Mouse (Mus musculus) heart, embryonic 16.5 days (tissue): ENCODE measurements around the gene C87436. TPM values are rescaled to one million over a fixed set of nuclear protein-coding genes. Genes with fewer than 3 reads are reported as not detected.

Experiments used
- ATAC-seq: fragments of 200-750 bp; cut with Nextera tagmentation; replicated peaks from 2 replicates; pipeline ENCODE4 v1.8.0; 2017; ENCODE audit warnings: moderate number of reproducible peaks; ENCODE audit not compliant: insufficient read depth, low FRiP score; ENCODE audit errors: extremely low read depth
- H3K27ac ChIP-seq: fragments of 300-500 bp; sonication (generic); 2 replicates; pipeline ENCODE4 v1.5.1; 2014; ENCODE audit warnings: mild to moderate bottlenecking, low read length, control low read depth, moderate library complexity
- H3K27me3 ChIP-seq: fragments of 300-500 bp; sonication (generic); 2 replicates; pipeline ENCODE4 v1.6.1; 2014; ENCODE audit warnings: low read length, mixed read lengths; ENCODE audit not compliant: control insufficient read depth, insufficient read depth
- H3K36me3 ChIP-seq: fragments of 300-500 bp; sonication (generic); 2 replicates; pipeline ENCODE4 v1.6.1; 2014; ENCODE audit not compliant: control insufficient read depth, insufficient read depth
- H3K4me1 ChIP-seq: fragments of 300-500 bp; sonication (generic); 2 replicates; pipeline ENCODE4 v1.6.1; 2014; ENCODE audit warnings: low read length, mixed read lengths; ENCODE audit not compliant: control insufficient read depth, insufficient read depth
- H3K4me2 ChIP-seq: fragments of 300-500 bp; sonication (generic); 2 replicates; pipeline ENCODE4 v1.6.1; 2014; ENCODE audit warnings: low read depth, mild to moderate bottlenecking, control low read depth, low read length
- H3K4me3 ChIP-seq: fragments of 300-500 bp; sonication (generic); 2 replicates; pipeline ENCODE4 v1.5.1; 2014; ENCODE audit warnings: mild to moderate bottlenecking, control low read depth, low read length
- H3K9ac ChIP-seq: fragments of 300-500 bp; sonication (generic); 2 replicates; pipeline ENCODE4 v1.6.1; 2014; ENCODE audit warnings: low read length, control low read depth
- H3K9me3 ChIP-seq: fragments of 300-500 bp; sonication (generic); replicated peaks from 2 replicates; pipeline ENCODE4 v1.6.1; 2016; ENCODE audit warnings: low read length; ENCODE audit not compliant: control insufficient read depth
- WGBS: fragments of 180-500 bp; shearing (Covaris S2); extraction: QIAGEN DNeasy Blood & Tissue Kit; methylation state at CpG from one replicate; pipeline ENCODE4 v1.1.7; 2014; 5-methylcytosine and 5-hydroxymethylcytosine counted together
- polyA plus RNA-seq: library from polyadenylated mRNA; unstranded; fragments of >200 nt; fragmentation: Nextera tagmentation; extraction: Ambion mirVana; gene quantifications from 2 replicates; pipeline ENCODE4 v1.2.1, GENCODE M21; 2015

The C87436 gene
- polyA plus RNA-seq, 1 experiment from 2014 or later: 20.1 TPM

DNA sequence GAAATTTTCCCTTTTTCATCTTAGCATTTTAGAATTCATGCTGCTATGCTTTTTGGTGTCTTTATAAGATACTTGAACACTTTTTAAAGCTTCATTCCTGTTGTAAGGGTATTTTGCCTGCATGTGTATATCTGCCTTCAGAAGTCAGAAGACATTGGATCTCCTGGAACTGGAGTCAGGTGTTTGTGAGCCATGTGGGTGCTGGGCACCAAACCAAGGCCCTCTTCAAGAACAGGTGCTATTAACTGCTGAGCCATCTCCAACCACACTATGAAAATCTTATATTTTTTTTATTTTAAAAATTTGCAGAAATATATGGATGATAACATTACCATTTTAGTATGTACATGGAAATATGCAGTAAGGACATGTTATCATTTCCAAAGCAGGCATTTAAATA, 31.9 kb upstream of the C87436 start:
- no peak overlapping the region for H3K27ac ChIP-seq
- H3K9ac ChIP-seq: no peak overlapping the region
- no peak overlapping the region for H3K4me2 ChIP-seq
- no peak overlapping the region for H3K4me3 ChIP-seq
- no peaks in the 10 kb centered on the region for H3K9me3 ChIP-seq
- H3K27me3 ChIP-seq: no peaks in the 10 kb centered on the region
- H3K36me3 ChIP-seq: no peaks in the 10 kb centered on the region
- peaks cover 7% of the 10 kb centered on the region for H3K4me1 ChIP-seq
- no peak for ATAC-seq

DNA sequence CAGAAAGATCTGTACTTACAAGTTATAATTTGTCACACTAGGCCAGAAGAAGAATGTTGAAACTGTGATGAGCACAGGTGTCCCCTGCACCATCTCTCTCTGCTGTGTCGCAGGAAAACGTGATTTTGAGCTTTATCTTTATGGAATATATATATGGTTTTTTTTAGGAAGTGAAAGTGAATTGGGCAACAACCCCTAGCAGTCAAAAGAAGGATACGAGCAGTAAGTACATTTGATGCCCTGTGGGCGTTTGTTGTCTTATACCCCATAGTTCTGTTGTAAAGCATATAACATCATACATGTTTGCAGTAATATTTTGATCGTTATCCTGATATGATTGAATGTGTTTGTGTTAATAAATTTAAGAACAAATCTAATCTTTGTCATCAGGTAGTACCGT, 19.5 kb upstream of the C87436 start:
- peaks cover 47% of the 10 kb centered on the region for H3K36me3 ChIP-seq
- 91% methylated on average over 6 of the region's 6 CpGs for WGBS
- no peak for ATAC-seq

DNA sequence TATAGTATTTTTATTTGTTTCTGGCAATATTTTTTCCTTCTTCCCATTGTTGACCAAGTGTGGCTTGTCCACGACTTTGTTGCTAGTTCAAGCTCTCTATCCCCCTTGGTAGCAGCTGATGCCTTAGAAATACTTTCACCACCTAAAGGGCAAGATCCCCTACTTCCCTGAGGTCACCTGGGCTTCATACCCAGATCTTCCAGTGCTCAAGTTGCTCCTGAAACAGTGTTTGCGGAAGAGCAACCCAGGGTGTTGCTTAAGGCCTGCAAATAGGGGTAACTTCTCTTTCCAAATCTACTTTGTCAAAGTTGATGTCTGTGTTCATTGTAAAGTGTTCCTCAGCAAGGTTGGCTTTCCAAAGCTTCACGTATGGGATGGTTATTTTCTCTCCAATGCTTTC, 18.9 kb upstream of the C87436 start:
- H3K4me3 ChIP-seq: no peak overlapping the region
- no peak for ATAC-seq
- H3K9me3 ChIP-seq: no peaks in the 10 kb centered on the region
- 86% methylated on average over 3 of the region's 3 CpGs for WGBS
- no peak overlapping the region for H3K27ac ChIP-seq
- no peak overlapping the region for H3K4me2 ChIP-seq
- H3K27me3 ChIP-seq: no peaks in the 10 kb centered on the region
- no peaks in the 10 kb centered on the region for H3K4me1 ChIP-seq
- peaks cover 49% of the 10 kb centered on the region for H3K36me3 ChIP-seq
- no peak overlapping the region for H3K9ac ChIP-seq

More for the DNA sequence above, 19.5 kb upstream of the C87436 start:
- Histone ChIP-seq H3K4me2 (no peak overlapping the region), H3K9ac (no peak overlapping the region), H3K4me3 (no peak overlapping the region), H3K4me1 (no peaks in the 10 kb centered on the region), H3K27ac (no peak overlapping the region), H3K27me3 (no peaks in the 10 kb centered on the region), H3K9me3 (no peaks in the 10 kb centered on the region)

DNA sequence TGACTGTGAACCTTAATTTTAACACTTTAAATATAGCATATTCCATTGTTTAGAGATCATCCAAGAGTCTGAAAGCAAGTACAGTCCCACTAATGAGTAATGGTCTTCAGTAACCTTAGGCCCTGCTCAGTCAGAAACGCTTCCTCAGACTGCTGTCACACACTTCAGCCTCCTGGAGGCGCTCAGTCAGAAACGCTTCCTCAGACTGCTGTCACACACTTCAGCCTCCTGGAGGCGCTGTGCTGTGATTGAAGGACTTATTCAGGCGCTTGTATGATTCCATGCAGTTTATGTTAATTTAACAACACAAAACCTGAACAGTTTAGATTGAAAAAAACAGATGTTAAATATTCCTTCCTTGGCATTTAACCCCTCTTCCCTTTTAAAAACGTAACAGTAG, 17.7 kb upstream of the C87436 start:
- H3K4me3 ChIP-seq: no peak overlapping the region
- H3K4me1 ChIP-seq: no peaks in the 10 kb centered on the region
- H3K9ac ChIP-seq: no peak overlapping the region
- no peak overlapping the region for H3K27ac ChIP-seq
- no peaks in the 10 kb centered on the region for H3K27me3 ChIP-seq
- H3K36me3 ChIP-seq: peaks cover 54% of the 10 kb centered on the region
- no peaks in the 10 kb centered on the region for H3K9me3 ChIP-seq
- no peak overlapping the region for H3K4me2 ChIP-seq
- 75% methylated on average over 6 of the region's 6 CpGs for WGBS
- ATAC-seq: no peak

DNA sequence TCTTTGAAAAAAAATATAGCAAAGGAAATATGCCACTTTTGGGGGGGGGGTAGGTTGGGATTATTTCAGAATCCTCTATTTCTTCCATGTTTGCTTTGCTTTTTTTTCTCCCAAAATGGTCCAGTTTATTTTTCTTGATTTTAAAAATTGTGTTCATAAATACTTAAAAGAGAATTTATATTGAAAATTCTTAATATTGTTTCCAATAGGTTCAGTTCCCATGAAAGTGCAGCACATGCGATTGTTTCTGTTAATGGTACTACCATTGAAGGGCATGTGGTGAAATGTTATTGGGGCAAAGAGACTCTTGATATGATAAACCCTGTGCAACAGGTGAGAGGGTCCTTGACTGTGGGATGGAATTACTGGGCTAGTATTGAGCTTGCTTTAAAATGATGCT, 11.8 kb upstream of the C87436 start, which contains the start of gene Gm44790:
Gm44790 (plus strand) TSS at position 301 of the 400 bp plus-strand sequence.
- 94% methylated on average over 1 of the region's 1 CpGs for WGBS
- Histone ChIP-seq H3K36me3 (peaks cover 54% of the 10 kb centered on the region), H3K27ac (no peak within 1 kb of the TSS), H3K27me3 (no peaks in the 10 kb centered on the region), H3K4me1 (no peaks in the 10 kb centered on the region), H3K4me2 (no peak within 1 kb of the TSS), H3K4me3 (no peak within 1 kb of the TSS), H3K9me3 (no peaks in the 10 kb centered on the region), H3K9ac (no peak within 1 kb of the TSS)
- no peak for ATAC-seq

DNA sequence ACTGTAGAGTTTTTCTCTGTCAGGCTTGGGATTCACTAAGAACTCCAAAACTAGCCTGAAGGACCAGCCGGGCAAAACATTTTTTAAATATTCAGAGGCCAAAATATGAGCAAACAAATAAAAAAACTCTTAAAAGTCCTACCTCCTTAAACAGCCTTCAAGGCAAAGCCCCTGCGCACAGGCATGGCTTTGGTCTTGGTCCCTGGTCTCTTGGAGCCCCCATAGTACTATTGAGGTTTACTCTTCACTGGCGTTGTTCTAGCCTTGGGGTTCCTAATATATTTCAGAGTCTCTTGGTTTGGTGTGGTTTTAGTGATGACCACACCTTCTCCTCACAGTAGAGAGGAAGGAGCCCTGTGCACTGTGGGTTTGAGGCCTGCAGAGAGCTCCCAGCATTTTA, 6.6 kb upstream of the C87436 start:
- no peak overlapping the region for H3K27ac ChIP-seq
- H3K4me3 ChIP-seq: no peak overlapping the region
- no peaks in the 10 kb centered on the region for H3K9me3 ChIP-seq
- H3K36me3 ChIP-seq: peaks cover 56% of the 10 kb centered on the region
- H3K4me2 ChIP-seq: no peak overlapping the region
- WGBS: 94% methylated on average over 3 of the region's 3 CpGs
- no peaks in the 10 kb centered on the region for H3K4me1 ChIP-seq
- no peaks in the 10 kb centered on the region for H3K27me3 ChIP-seq
- no peak overlapping the region for H3K9ac ChIP-seq
- ATAC-seq: no peak

DNA sequence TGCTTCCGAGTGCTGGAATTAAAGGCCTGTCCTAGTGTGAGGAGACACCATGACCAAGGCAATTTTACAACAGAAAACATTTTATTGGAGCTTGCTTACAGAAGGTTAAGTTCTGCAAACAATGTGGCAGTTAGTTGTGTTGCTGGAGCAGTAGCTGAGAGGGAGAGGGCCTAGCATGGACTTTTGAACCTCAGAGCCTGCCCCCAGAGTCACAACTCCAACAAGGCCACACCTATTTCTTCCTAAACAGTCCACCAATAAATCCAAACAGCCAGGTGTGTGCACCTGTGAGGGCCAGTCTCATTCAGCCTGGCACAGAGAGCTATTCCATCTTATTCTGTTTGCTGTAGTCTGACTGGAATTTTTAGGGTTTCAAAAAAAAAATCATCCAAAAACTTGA, 4.5 kb upstream of the C87436 start:
- no peak overlapping the region for H3K4me2 ChIP-seq
- 86% methylated on average over 1 of the region's 1 CpGs for WGBS
- no peaks in the 10 kb centered on the region for H3K4me1 ChIP-seq
- no peak for ATAC-seq
- no peaks in the 10 kb centered on the region for H3K27me3 ChIP-seq
- no peak overlapping the region for H3K27ac ChIP-seq
- no peaks in the 10 kb centered on the region for H3K9me3 ChIP-seq
- H3K36me3 ChIP-seq: peaks cover 37% of the 10 kb centered on the region
- H3K4me3 ChIP-seq: no peak overlapping the region
- no peak overlapping the region for H3K9ac ChIP-seq

DNA sequence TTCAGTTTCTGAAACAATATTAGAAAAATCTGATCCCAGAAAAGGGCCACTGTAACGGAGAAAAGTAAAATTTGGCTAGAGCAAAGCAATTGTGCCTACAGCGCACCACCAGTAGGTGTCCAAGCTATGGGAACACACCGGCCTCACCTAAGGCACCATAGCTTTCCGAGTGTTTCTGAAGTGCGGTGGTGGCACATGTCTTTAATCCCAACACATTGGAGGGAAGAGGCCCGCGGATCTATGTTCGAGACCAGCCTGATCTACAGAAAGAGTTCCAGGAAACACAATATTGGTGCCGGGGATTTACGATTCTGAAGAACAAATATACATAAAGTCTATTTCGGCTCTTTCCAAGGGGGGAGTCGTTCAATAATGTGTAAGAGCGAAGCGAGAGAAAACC, 463 bp upstream of the C87436 start:
- ATAC-seq: 0 out of 2 replicates have a peak, but pooled peaks have one; percentile 30

DNA sequence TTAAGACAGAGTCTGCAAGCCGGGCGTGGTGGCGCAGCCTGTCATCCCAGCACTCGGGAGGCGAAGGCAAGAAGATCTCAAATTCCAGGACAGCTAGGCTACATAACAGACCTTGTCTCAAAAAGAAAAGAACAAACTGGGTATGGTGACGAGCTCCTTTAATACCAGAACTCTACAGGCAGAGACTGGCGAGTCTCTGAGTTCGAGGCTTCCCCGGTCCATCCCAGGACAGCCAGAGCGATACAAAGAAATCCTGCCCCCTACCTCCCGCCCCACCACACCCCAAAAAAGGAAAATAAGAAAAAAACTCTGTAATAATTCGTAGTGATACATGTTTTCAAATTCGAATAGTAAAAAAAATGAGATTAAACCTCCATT, 934 bp downstream of the C87436 start:
- WGBS: 3% methylated on average over 13 of the region's 13 CpGs
- Histone ChIP-seq H3K27ac (peak overlapping the region; percentile 97), H3K9ac (peak overlapping the region; percentile 88), H3K4me3 (peak overlapping the region; percentile 82), H3K4me2 (peak overlapping the region; percentile 89), H3K36me3 (peaks cover 22% of the 10 kb centered on the region), H3K4me1 (peaks cover 6% of the 10 kb centered on the region), H3K9me3 (no peaks in the 10 kb centered on the region), H3K27me3 (no peaks in the 10 kb centered on the region)
- no peak for ATAC-seq

More for the DNA sequence above, 463 bp upstream of the C87436 start:
- 2% methylated on average over 14 of the region's 14 CpGs for WGBS
- Histone ChIP-seq H3K9ac (peak overlapping the region; percentile 88), H3K4me3 (peak overlapping the region; percentile 82), H3K4me2 (peak overlapping the region; percentile 71), H3K27ac (peak overlapping the region; percentile 97), H3K27me3 (no peaks in the 10 kb centered on the region), H3K36me3 (peaks cover 20% of the 10 kb centered on the region), H3K9me3 (no peaks in the 10 kb centered on the region), H3K4me1 (peaks cover 6% of the 10 kb centered on the region)

DNA sequence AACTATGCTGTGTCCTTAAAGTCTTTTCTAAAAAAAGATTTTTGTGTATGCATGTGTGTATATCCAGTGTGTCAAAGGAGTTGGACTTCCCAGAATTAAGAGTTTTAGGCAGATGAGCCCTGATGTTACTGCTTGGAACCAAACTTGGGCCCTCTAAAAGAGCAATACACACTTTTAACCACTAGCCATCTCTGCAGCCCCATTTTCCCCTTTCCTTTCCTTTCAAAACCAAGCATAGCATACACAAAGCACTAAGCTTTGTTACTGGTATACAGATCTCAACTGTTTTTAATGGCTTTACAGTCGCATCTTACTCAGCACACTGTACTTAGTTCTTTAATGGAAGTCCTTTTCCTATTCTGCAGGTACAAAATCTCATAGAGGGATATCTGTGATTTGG, 1.4 kb downstream of the C87436 start:
- peak overlapping the region; percentile 88 for H3K9ac ChIP-seq
- WGBS: 89% methylated on average over 1 of the region's 1 CpGs
- H3K4me3 ChIP-seq: peak overlapping the region; percentile 82
- H3K36me3 ChIP-seq: peaks cover 22% of the 10 kb centered on the region
- H3K9me3 ChIP-seq: no peaks in the 10 kb centered on the region
- no peak overlapping the region for H3K27ac ChIP-seq
- peaks cover 6% of the 10 kb centered on the region for H3K4me1 ChIP-seq
- ATAC-seq: no peak
- peak overlapping the region; percentile 89 for H3K4me2 ChIP-seq
- H3K27me3 ChIP-seq: no peaks in the 10 kb centered on the region
